Mouse (Mus musculus): ENCODE measurements around the gene Vim. TPM values are rescaled to one million over a fixed set of nuclear protein-coding genes. Genes with fewer than 3 reads are reported as not detected.

The Vim gene
- polyA plus RNA-seq, 1 experiment, result 6,934 TPM

GRCm38 (mm10) chr2:13543519-13544124, 30.1 kb upstream of the Vim start:
- TF ChIP-seq MYOD1 (IDR thresholded peaks at IDR 0.05; ENCODE audit: control insufficient read depth, insufficient read length, low read depth) (no peak), USF1 (IDR thresholded peaks at IDR 0.05; ENCODE audit: low read depth) (no peak), MYOG (IDR thresholded peaks at IDR 0.05; ENCODE audit: control insufficient read depth, extremely low read depth, insufficient read length) (no peak), CTCF (IDR thresholded peaks at IDR 0.05; ENCODE audit: control insufficient read depth, insufficient read depth, insufficient read length) (no peak), CEBPB (IDR thresholded peaks at IDR 0.05; ENCODE audit: low read depth) (no peak), MAX (IDR thresholded peaks at IDR 0.05) (peak; percentile 42), FOSL1 (IDR thresholded peaks at IDR 0.05; ENCODE audit: insufficient read depth, low read length, poor library complexity, severe bottlenecking) (no peak)
- H3K4me3 ChIP-seq (ENCODE audit: insufficient read depth, poor library complexity, severe bottlenecking), result peak overlapping the region; percentile 45
- no peaks in the 10 kb centered on the region for H3K36me3 ChIP-seq (ENCODE audit: control insufficient read depth, insufficient read depth)
- H3K79me2 ChIP-seq (ENCODE audit: control insufficient read depth, insufficient read depth), result peaks cover 18% of the 10 kb centered on the region
- H3K27me3 ChIP-seq (ENCODE audit: control insufficient read depth, insufficient read depth, insufficient read length), result no peaks in the 10 kb centered on the region
- H3ac ChIP-seq (ENCODE audit: control insufficient read depth, insufficient read length, low read depth), result peak overlapping the region; percentile 27
- H3K79me3 ChIP-seq (ENCODE audit: low read depth), result peaks cover 6% of the 10 kb centered on the region

- peak; percentile 84 for TF ChIP-seq MAX (IDR thresholded peaks at IDR 0.05)
- TF ChIP-seq CTCF (IDR thresholded peaks at IDR 0.05; ENCODE audit: control insufficient read depth, insufficient read depth, insufficient read length), result no peak
- Histone ChIP-seq H3ac (ENCODE audit: control insufficient read depth, insufficient read length, low read depth) (peak within 1 kb of the TSS; percentile 98), H3K4me3 (ENCODE audit: insufficient read depth, poor library complexity, severe bottlenecking) (peak within 1 kb of the TSS; percentile 45), H3K79me2 (ENCODE audit: control insufficient read depth, insufficient read depth) (peaks cover 18% of the 10 kb centered on the region), H3K79me3 (ENCODE audit: low read depth) (peaks cover 5% of the 10 kb centered on the region), H3K27me3 (ENCODE audit: control insufficient read depth, insufficient read depth, insufficient read length) (no peaks in the 10 kb centered on the region), H3K36me3 (ENCODE audit: control insufficient read depth, insufficient read depth) (no peaks in the 10 kb centered on the region)
Measured at GRCm38 (mm10) chr2:13544193-13544824, 29.4 kb upstream of the Vim start, which contains the start of gene Trdmt1. Trdmt1 (minus strand) TSS chr2:13544668.

GRCm38 (mm10) chr2:13548749-13549148, 25.0 kb upstream of the Vim start:
- no peaks in the 10 kb centered on the region for H3K27me3 ChIP-seq (ENCODE audit: control insufficient read depth, insufficient read depth, insufficient read length)
- H3K4me3 ChIP-seq (ENCODE audit: insufficient read depth, poor library complexity, severe bottlenecking), result no peak overlapping the region
- H3ac ChIP-seq (ENCODE audit: control insufficient read depth, insufficient read length, low read depth), result no peak overlapping the region
- no peak for TF ChIP-seq MYOD1 (IDR thresholded peaks at IDR 0.05; ENCODE audit: control insufficient read depth, insufficient read length, low read depth)
- no peak for TF ChIP-seq CTCF (IDR thresholded peaks at IDR 0.05; ENCODE audit: control insufficient read depth, insufficient read depth, insufficient read length)
- H3K79me3 ChIP-seq (ENCODE audit: low read depth), result no peaks in the 10 kb centered on the region
- H3K36me3 ChIP-seq (ENCODE audit: control insufficient read depth, insufficient read depth), result no peaks in the 10 kb centered on the region
- no peaks in the 10 kb centered on the region for H3K79me2 ChIP-seq (ENCODE audit: control insufficient read depth, insufficient read depth)

- Histone ChIP-seq H3K4me3 (ENCODE audit: insufficient read depth, poor library complexity, severe bottlenecking) (no peak overlapping the region), H3K79me2 (ENCODE audit: control insufficient read depth, insufficient read depth) (no peaks in the 10 kb centered on the region), H3ac (ENCODE audit: control insufficient read depth, insufficient read length, low read depth) (no peak overlapping the region), H3K27me3 (ENCODE audit: control insufficient read depth, insufficient read depth, insufficient read length) (no peaks in the 10 kb centered on the region), H3K79me3 (ENCODE audit: low read depth) (no peaks in the 10 kb centered on the region), H3K36me3 (ENCODE audit: control insufficient read depth, insufficient read depth) (no peaks in the 10 kb centered on the region)
- no peak for TF ChIP-seq MYOD1 (IDR thresholded peaks at IDR 0.05; ENCODE audit: control insufficient read depth, insufficient read length, low read depth)
- no peak for TF ChIP-seq FOSL1 (IDR thresholded peaks at IDR 0.05; ENCODE audit: insufficient read depth, low read length, poor library complexity, severe bottlenecking)
- TF ChIP-seq USF1 (IDR thresholded peaks at IDR 0.05; ENCODE audit: low read depth), result no peak
- no peak for TF ChIP-seq MYOG (IDR thresholded peaks at IDR 0.05; ENCODE audit: control insufficient read depth, extremely low read depth, insufficient read length)
- TF ChIP-seq CEBPB (IDR thresholded peaks at IDR 0.05; ENCODE audit: low read depth), result no peak
- TF ChIP-seq MAX (IDR thresholded peaks at IDR 0.05), result no peak
- no peak for TF ChIP-seq CTCF (IDR thresholded peaks at IDR 0.05; ENCODE audit: control insufficient read depth, insufficient read depth, insufficient read length)
Measured at GRCm38 (mm10) chr2:13553966-13554365, 19.8 kb upstream of the Vim start.

GRCm38 (mm10) chr2:13556239-13556638, 17.5 kb upstream of the Vim start:
- Histone ChIP-seq H3K27me3 (ENCODE audit: control insufficient read depth, insufficient read depth, insufficient read length) (no peaks in the 10 kb centered on the region), H3K4me3 (ENCODE audit: insufficient read depth, poor library complexity, severe bottlenecking) (no peak overlapping the region), H3K36me3 (ENCODE audit: control insufficient read depth, insufficient read depth) (no peaks in the 10 kb centered on the region), H3ac (ENCODE audit: control insufficient read depth, insufficient read length, low read depth) (no peak overlapping the region), H3K79me3 (ENCODE audit: low read depth) (no peaks in the 10 kb centered on the region), H3K79me2 (ENCODE audit: control insufficient read depth, insufficient read depth) (peaks cover 6% of the 10 kb centered on the region)
- TF ChIP-seq MYOD1 (IDR thresholded peaks at IDR 0.05; ENCODE audit: control insufficient read depth, insufficient read length, low read depth), result peak; percentile 63
- TF ChIP-seq CTCF (IDR thresholded peaks at IDR 0.05; ENCODE audit: control insufficient read depth, insufficient read depth, insufficient read length), result no peak
- no peak for TF ChIP-seq USF1 (IDR thresholded peaks at IDR 0.05; ENCODE audit: low read depth)
- TF ChIP-seq FOSL1 (IDR thresholded peaks at IDR 0.05; ENCODE audit: insufficient read depth, low read length, poor library complexity, severe bottlenecking), result peak; percentile 51
- TF ChIP-seq MAX (IDR thresholded peaks at IDR 0.05), result peak; percentile 91
- TF ChIP-seq MYOG (IDR thresholded peaks at IDR 0.05; ENCODE audit: control insufficient read depth, extremely low read depth, insufficient read length), result no peak
- no peak for TF ChIP-seq CEBPB (IDR thresholded peaks at IDR 0.05; ENCODE audit: low read depth)

Data from C2C12 (cell line).